11 mouse cellular contexts compared by ENCODE assay signal in genomic region chr9:73070971-73071659, GRCm38 (mm10). TPM values are rescaled to one million over a fixed set of nuclear protein-coding genes. Genes with fewer than 3 reads are reported as not detected.
DNase-seq lines count a peak whose midpoint lies in the region; ATAC-seq and TF ChIP-seq lines count a peak whose summit lies in the region.
"Had no signal": no experiment of that assay in that cellular context is flagged by ENCODE, and none has a peak within 500 bp of the region (broad histone marks: within the 10 kb centered on the region; RNA-seq: fewer than 3 reads in every experiment).

No protein-coding gene starts in this region.

- H3K27me3 ChIP-seq in Patski, result no peaks in the 10 kb centered on the region
- H3K27me3 ChIP-seq: embryonic facial prominence, embryonic 15.5 days; hindbrain, embryonic 15.5 days; limb, embryonic 15.5 days had no signal

- POLR2A ChIA-PET in Patski (lab: Charles Lee), result no interaction called here

- TF ChIP-seq CTCF in left cerebral cortex, adult 2 months (IDR thresholded peaks at IDR 0.05), result peak; percentile 35
- TF ChIP-seq CTCF in Patski (IDR thresholded peaks at IDR 0.05), result peak; percentile 35

- H3K27ac ChIP-seq in left cerebral cortex, adult 2 months, result no peak overlapping the region
- H3K27ac ChIP-seq: embryonic facial prominence, embryonic 15.5 days; hindbrain, embryonic 15.5 days; limb, embryonic 15.5 days had no signal

- no peak for DNase-seq in left cerebral cortex, adult 2 months (ENCODE audit: extremely low spot score in 1 of 2, low spot score in 2 of 2)
- DNase-seq in left cerebral cortex, postnatal 10 days (ENCODE audit: extremely low spot score in 1 of 2, low spot score in 2 of 2), result no peak
- no peak for DNase-seq in Patski (ENCODE audit: low read depth, low spot score)
- peak; percentile 81 for DNase-seq in induced T-regulatory cell, adult 2 months (ENCODE audit: low read depth)
- peak; percentile 63 for DNase-seq in naive thymus-derived CD4-positive, alpha-beta T cell, adult 2 months (ENCODE audit: low read depth)
- DNase-seq in cerebellum, postnatal 4 days (ENCODE audit: low spot score in 2 of 2), result no peak
- no peak for DNase-seq in urinary bladder, postnatal 36 days (ENCODE audit: low spot score in 2 of 2)
- DNase-seq: adrenal gland, postnatal 10 days had no signal

- ATAC-seq in Patski, result no peak

- H3K4me3 ChIP-seq in left cerebral cortex, adult 2 months, result no peak overlapping the region
- H3K4me3 ChIP-seq: embryonic facial prominence, embryonic 15.5 days; hindbrain, embryonic 15.5 days; limb, embryonic 15.5 days had no signal

- intact Hi-C loops in left cerebral cortex, adult 2 months (cut with DNase I), result no loop called here
- intact Hi-C loops in left cerebral cortex, postnatal 10 days (cut with DNase I), result no loop called here

- CTCF ChIA-PET in Patski (lab: Charles Lee), result interaction anchor here (0.9 kb wide), 1 partner anchor 27 kb away, joined by 3 read pairs; the partner anchor contains the start of gene Rab27a

- in situ Hi-C loops in Patski (cut with MboI; ENCODE audit: low pct_unique_long_range_greater_than_20kb), result no loop called here

RNA-seq across cellular contexts. Expression of gene Rab27a, which starts 26.5 kb away (rescaled TPM):
- 1 to 10 TPM; 7.5 to 8.9 TPM for total RNA-seq in left cerebral cortex, adult 2 months (2021)
- total RNA-seq in left cerebral cortex, postnatal 10 days (2021), result 1 to 10 TPM; 5.5 to 7.1 TPM
- 2.9 TPM for polyA plus RNA-seq in Patski (2021)

RNA-seq across cellular contexts. Expression of gene Khdc3, which starts 30.5 kb away (rescaled TPM):
- total RNA-seq in left cerebral cortex, adult 2 months (2021), result 1 to 10 TPM; 2.4 to 2.8 TPM
- 1 to 10 TPM in 1 of 2 experiments, under 1 TPM in 1; 0.81 to 1.4 TPM for total RNA-seq in left cerebral cortex, postnatal 10 days (2021)
- polyA plus RNA-seq in Patski (2021), result not detected
- polyA plus RNA-seq: embryonic facial prominence, embryonic 15.5 days had no signal

RNA-seq across cellular contexts. Expression of gene Pigb, which starts 30.9 kb away (rescaled TPM):
- total RNA-seq in left cerebral cortex, adult 2 months (2021), result 10 to 100 TPM; 15.4 to 16.2 TPM
- 10 to 100 TPM; 15.0 to 16.6 TPM for total RNA-seq in left cerebral cortex, postnatal 10 days (2021)
- 23.3 TPM for polyA plus RNA-seq in Patski (2021)

RNA-seq across cellular contexts. Expression of gene Gm20509, which starts 31.2 kb away (rescaled TPM):
- not detected for total RNA-seq in left cerebral cortex, adult 2 months (2021)
- total RNA-seq in left cerebral cortex, postnatal 10 days (2021), result not detected
- not detected for polyA plus RNA-seq in Patski (2021)
- total RNA-seq: adrenal gland, postnatal 10 days had no signal
- polyA plus RNA-seq: embryonic facial prominence, embryonic 15.5 days; hindbrain, embryonic 15.5 days; limb, embryonic 15.5 days had no signal

RNA-seq across cellular contexts. Expression of gene Rsl24d1, which starts 42.1 kb away (rescaled TPM):
- 10 to 100 TPM; 53.9 to 54.2 TPM for total RNA-seq in left cerebral cortex, adult 2 months (2021)
- 10 to 100 TPM; 58.4 to 59.7 TPM for total RNA-seq in left cerebral cortex, postnatal 10 days (2021)
- 52.1 TPM for polyA plus RNA-seq in Patski (2021)

Comparison
In these comparisons a context has a peak if more than half of its experiments do, and no peak if none do; other contexts are left out.
1. DNase-seq: peak in induced T-regulatory cell, adult 2 months (single experiment) and naive thymus-derived CD4-positive, alpha-beta T cell, adult 2 months (single experiment); none in left cerebral cortex, adult 2 months (0 of 2), left cerebral cortex, postnatal 10 days (0 of 2), Patski (single experiment), cerebellum, postnatal 4 days (0 of 2) and urinary bladder, postnatal 36 days (0 of 2).